Mouse (Mus musculus): ENCODE results near the gene Gm45837. TPM values are rescaled to one million over a fixed set of nuclear protein-coding genes. Genes with fewer than 3 reads are reported as not detected.
A peak's percentile ranks its signal among the peaks of the same experiment; 100 is the strongest.

Gene Gm45837
- polyA plus RNA-seq (2012; rRNA removed) = 0.60 TPM in 1 of 2 replicates, not detected in the other

- WGBS = 85% methylated on average over 11 of the region's 11 CpGs
- Histone ChIP-seq H3K27ac (ENCODE audit: control insufficient read depth, insufficient read depth, low read length) (no peak within 1 kb of the TSS), H3K27me3 (ENCODE audit: control insufficient read depth, insufficient read depth, low read length) (no peaks in the 10 kb centered on the region), H3K4me1 (replicated peaks; ENCODE audit: control insufficient read depth, insufficient read depth, low read length) (no peaks in the 10 kb centered on the region), H3K4me3 (ENCODE audit: control insufficient read depth, insufficient read depth, low read length) (no peak within 1 kb of the TSS), H3K36me3 (ENCODE audit: control insufficient read depth, insufficient read depth, low read length) (peaks cover 13% of the 10 kb centered on the region; the same call in 1 of the 2 replicates)
- DNase-seq = no peak
- no peak for TF ChIP-seq POLR2A (IDR thresholded peaks at IDR 0.05; ENCODE audit: control insufficient read depth, extremely low read depth, insufficient read depth, low read length, poor library complexity)
These were observed at the start of gene Gm45837 for GRCm38 (mm10) chr7:101410267-101410936. Gene Gm45837, plus strand, starts transcription at chr7:101410886.

GRCm38 (mm10) chr7:101361021-101361420 is 49.7 kb upstream of the Gm45837 start:
- no peaks in the 10 kb centered on the region for H3K36me3 ChIP-seq (ENCODE audit: control insufficient read depth, insufficient read depth, low read length)
- no peak overlapping the region for H3K27ac ChIP-seq (ENCODE audit: control insufficient read depth, insufficient read depth, low read length)
- 48% methylated on average over 4 of the region's 4 CpGs for WGBS
- no peaks in the 10 kb centered on the region for H3K27me3 ChIP-seq (ENCODE audit: control insufficient read depth, insufficient read depth, low read length)
- H3K4me1 ChIP-seq (replicated peaks; ENCODE audit: control insufficient read depth, insufficient read depth, low read length) = peaks cover 41% of the 10 kb centered on the region
- TF ChIP-seq POLR2A (IDR thresholded peaks at IDR 0.05; ENCODE audit: control insufficient read depth, extremely low read depth, insufficient read depth, low read length, poor library complexity) = no peak
- TF ChIP-seq CTCF (IDR thresholded peaks at IDR 0.05; ENCODE audit: borderline replicate concordance, control insufficient read depth, extremely low read depth, insufficient read depth, low read length, poor library complexity) = no peak
- DNase-seq = no peak
- no peak overlapping the region for H3K4me3 ChIP-seq (ENCODE audit: control insufficient read depth, insufficient read depth, low read length)

- Histone ChIP-seq H3K27ac (ENCODE audit: control insufficient read depth, insufficient read depth, low read length) (no peak overlapping the region), H3K4me1 (replicated peaks; ENCODE audit: control insufficient read depth, insufficient read depth, low read length) (peaks cover 41% of the 10 kb centered on the region), H3K36me3 (ENCODE audit: control insufficient read depth, insufficient read depth, low read length) (no peaks in the 10 kb centered on the region), H3K27me3 (ENCODE audit: control insufficient read depth, insufficient read depth, low read length) (no peaks in the 10 kb centered on the region), H3K4me3 (ENCODE audit: control insufficient read depth, insufficient read depth, low read length) (no peak overlapping the region)
- TF ChIP-seq CTCF (IDR thresholded peaks at IDR 0.05; ENCODE audit: borderline replicate concordance, control insufficient read depth, extremely low read depth, insufficient read depth, low read length, poor library complexity) = no peak
- no peak for TF ChIP-seq POLR2A (IDR thresholded peaks at IDR 0.05; ENCODE audit: control insufficient read depth, extremely low read depth, insufficient read depth, low read length, poor library complexity)
- DNase-seq = no peak
- 57% methylated on average over 4 of the region's 4 CpGs for WGBS
These were observed 48.9 kb upstream of the Gm45837 start for GRCm38 (mm10) chr7:101361767-101362166.

- no peak overlapping the region for H3K27ac ChIP-seq (ENCODE audit: control insufficient read depth, insufficient read depth, low read length)
- peaks cover 37% of the 10 kb centered on the region for H3K4me1 ChIP-seq (replicated peaks; ENCODE audit: control insufficient read depth, insufficient read depth, low read length)
- no peaks in the 10 kb centered on the region for H3K36me3 ChIP-seq (ENCODE audit: control insufficient read depth, insufficient read depth, low read length)
- no peak overlapping the region for H3K4me3 ChIP-seq (ENCODE audit: control insufficient read depth, insufficient read depth, low read length)
- H3K27me3 ChIP-seq (ENCODE audit: control insufficient read depth, insufficient read depth, low read length) = no peaks in the 10 kb centered on the region
- 14% methylated on average over 5 of the region's 5 CpGs for WGBS
- peak; percentile 39 for DNase-seq
- TF ChIP-seq CTCF (IDR thresholded peaks at IDR 0.05; ENCODE audit: borderline replicate concordance, control insufficient read depth, extremely low read depth, insufficient read depth, low read length, poor library complexity) (no peak), POLR2A (IDR thresholded peaks at IDR 0.05; ENCODE audit: control insufficient read depth, extremely low read depth, insufficient read depth, low read length, poor library complexity) (no peak)
These were observed 47.9 kb upstream of the Gm45837 start for GRCm38 (mm10) chr7:101362791-101363191.

- Histone ChIP-seq H3K36me3 (ENCODE audit: control insufficient read depth, insufficient read depth, low read length) (no peaks in the 10 kb centered on the region), H3K4me3 (ENCODE audit: control insufficient read depth, insufficient read depth, low read length) (no peak overlapping the region), H3K27ac (ENCODE audit: control insufficient read depth, insufficient read depth, low read length) (no peak overlapping the region), H3K4me1 (replicated peaks; ENCODE audit: control insufficient read depth, insufficient read depth, low read length) (peaks cover 37% of the 10 kb centered on the region), H3K27me3 (ENCODE audit: control insufficient read depth, insufficient read depth, low read length) (no peaks in the 10 kb centered on the region)
- 54% methylated on average over 5 of the region's 5 CpGs for WGBS
- no peak for TF ChIP-seq CTCF (IDR thresholded peaks at IDR 0.05; ENCODE audit: borderline replicate concordance, control insufficient read depth, extremely low read depth, insufficient read depth, low read length, poor library complexity)
- TF ChIP-seq POLR2A (IDR thresholded peaks at IDR 0.05; ENCODE audit: control insufficient read depth, extremely low read depth, insufficient read depth, low read length, poor library complexity) = no peak
- DNase-seq = no peak
These were observed 46.8 kb upstream of the Gm45837 start for GRCm38 (mm10) chr7:101363914-101364313.

- H3K4me1 ChIP-seq (replicated peaks; ENCODE audit: control insufficient read depth, insufficient read depth, low read length) = peaks cover 8% of the 10 kb centered on the region
- no peaks in the 10 kb centered on the region for H3K27me3 ChIP-seq (ENCODE audit: control insufficient read depth, insufficient read depth, low read length)
- TF ChIP-seq POLR2A (IDR thresholded peaks at IDR 0.05; ENCODE audit: control insufficient read depth, extremely low read depth, insufficient read depth, low read length, poor library complexity) (no peak), CTCF (IDR thresholded peaks at IDR 0.05; ENCODE audit: borderline replicate concordance, control insufficient read depth, extremely low read depth, insufficient read depth, low read length, poor library complexity) (no peak)
- no peak overlapping the region for H3K27ac ChIP-seq (ENCODE audit: control insufficient read depth, insufficient read depth, low read length)
- 68% methylated on average over 11 of the region's 11 CpGs for WGBS
- no peak for DNase-seq
- H3K36me3 ChIP-seq (ENCODE audit: control insufficient read depth, insufficient read depth, low read length) = no peaks in the 10 kb centered on the region
- H3K4me3 ChIP-seq (ENCODE audit: control insufficient read depth, insufficient read depth, low read length) = no peak overlapping the region
These were observed 42.5 kb upstream of the Gm45837 start for GRCm38 (mm10) chr7:101367901-101368852.
